23 mouse cellular contexts compared by ENCODE assay signal in the genomic region with DNA sequence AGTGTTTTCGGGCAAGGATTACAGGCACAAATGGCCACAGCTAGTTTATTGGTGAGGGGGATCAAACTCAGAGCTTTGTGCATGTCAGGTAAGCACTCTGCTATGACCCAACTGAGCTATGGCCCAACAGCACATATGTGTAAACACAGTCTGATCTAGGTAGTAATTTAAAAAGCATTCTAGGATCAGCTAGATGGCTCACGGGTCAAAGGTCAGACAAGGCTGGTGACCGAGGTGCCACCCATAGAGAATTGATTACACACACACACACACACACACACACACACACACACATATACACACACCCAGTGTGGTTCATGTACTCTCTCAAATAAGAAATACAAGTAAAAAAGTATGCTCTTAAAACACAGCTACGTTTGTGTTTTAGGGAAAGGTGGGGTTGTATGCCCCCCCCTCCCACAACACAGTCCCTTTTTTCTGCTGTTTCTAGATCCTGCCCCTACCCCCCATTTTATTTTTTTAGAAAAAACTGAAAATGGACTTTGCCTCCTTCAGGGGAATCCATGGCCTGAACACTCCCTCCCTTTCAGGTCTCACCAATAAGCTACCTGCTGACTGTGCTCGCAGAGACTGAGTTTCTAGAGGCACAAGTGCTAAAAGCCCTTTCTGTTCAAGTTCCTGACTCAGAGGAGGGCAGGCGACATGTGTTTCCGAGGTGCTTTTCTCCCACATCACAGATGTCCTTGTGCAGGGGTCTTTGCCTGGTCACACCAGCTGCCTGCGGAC.
DNase-seq lines count a peak whose midpoint lies in the region; ATAC-seq lines count a peak whose summit lies in the region.
"Had no signal": no experiment of that assay in that cellular context is flagged by ENCODE, and none has a peak within 500 bp of the region (broad histone marks: within the 10 kb centered on the region; RNA-seq: fewer than 3 reads in every experiment).

No protein-coding gene starts in this region.

- no peak overlapping the region for H3K4me3 ChIP-seq in kidney, embryonic 15.5 days (replicated peaks)
- H3K4me3 ChIP-seq in intestine, embryonic 15.5 days (replicated peaks): no peak overlapping the region
- H3K4me3 ChIP-seq in stomach, embryonic 15.5 days (replicated peaks): no peak overlapping the region
- H3K4me3 ChIP-seq in hindbrain, embryonic 14.5 days (replicated peaks; ENCODE audit: low read length): no peak overlapping the region
- H3K4me3 ChIP-seq: embryonic facial prominence, embryonic 12.5 days; heart, embryonic 12.5 days; hindbrain, embryonic 12.5 days; limb, embryonic 13.5 days had no signal

- H3K27ac ChIP-seq in kidney, embryonic 15.5 days: peak overlapping the region; percentile 41; the same call in 1 of the 2 replicates
- peak overlapping the region; percentile 70 for H3K27ac ChIP-seq in intestine, embryonic 15.5 days
- 0 out of 2 replicates have a peak overlapping the region, but pooled peaks have one; percentile 6 for H3K27ac ChIP-seq in stomach, embryonic 15.5 days
- no peak overlapping the region for H3K27ac ChIP-seq in hindbrain, embryonic 14.5 days
- H3K27ac ChIP-seq: embryonic facial prominence, embryonic 12.5 days; hindbrain, embryonic 12.5 days; limb, embryonic 13.5 days had no signal

- ATAC-seq in kidney, embryonic 15.5 days (replicated peaks; ENCODE audit: low FRiP score): no peak
- peak; percentile 79 for ATAC-seq in intestine, embryonic 15.5 days
- ATAC-seq in stomach, embryonic 15.5 days (ENCODE audit: insufficient read depth, low FRiP score, low read depth): no peak; the same call in 1 of the 2 replicates
- ATAC-seq in hindbrain, embryonic 14.5 days (ENCODE audit: low FRiP score): no peak
- ATAC-seq: forebrain, postnatal 0 days had no signal

- peaks cover 7% of the 10 kb centered on the region; the same call in 1 of the 2 replicates for H3K4me1 ChIP-seq in kidney, embryonic 15.5 days
- H3K4me1 ChIP-seq in intestine, embryonic 15.5 days (replicated peaks): 0 out of 2 replicates have a peak, but pooled peaks cover 7% of the 10 kb centered on the region
- H3K4me1 ChIP-seq in stomach, embryonic 15.5 days: 0 out of 2 replicates have a peak, but pooled peaks cover 7% of the 10 kb centered on the region
- H3K4me1 ChIP-seq in hindbrain, embryonic 14.5 days (replicated peaks; ENCODE audit: control insufficient read depth, insufficient read depth, low read length): no peaks in the 10 kb centered on the region
- H3K4me1 ChIP-seq: embryonic facial prominence, embryonic 12.5 days; hindbrain, embryonic 12.5 days; limb, embryonic 13.5 days had no signal

- no peak overlapping the region for H3K9ac ChIP-seq in kidney, embryonic 15.5 days
- no peak overlapping the region for H3K9ac ChIP-seq in intestine, embryonic 15.5 days
- no peak overlapping the region for H3K9ac ChIP-seq in stomach, embryonic 15.5 days
- H3K9ac ChIP-seq in hindbrain, embryonic 14.5 days: no peak overlapping the region
- H3K9ac ChIP-seq: embryonic facial prominence, embryonic 12.5 days; forebrain, postnatal 0 days; heart, embryonic 12.5 days; hindbrain, embryonic 12.5 days; limb, embryonic 13.5 days had no signal

- H3K36me3 ChIP-seq in kidney, embryonic 15.5 days: no peaks in the 10 kb centered on the region
- no peaks in the 10 kb centered on the region for H3K36me3 ChIP-seq in intestine, embryonic 15.5 days
- H3K36me3 ChIP-seq in stomach, embryonic 15.5 days: no peaks in the 10 kb centered on the region
- H3K36me3 ChIP-seq in hindbrain, embryonic 14.5 days (replicated peaks; ENCODE audit: control insufficient read depth, insufficient read depth): no peaks in the 10 kb centered on the region
- H3K36me3 ChIP-seq: embryonic facial prominence, embryonic 12.5 days; hindbrain, embryonic 12.5 days; limb, embryonic 13.5 days had no signal

- H3K9me3 ChIP-seq in kidney, embryonic 15.5 days (replicated peaks): no peaks in the 10 kb centered on the region
- H3K9me3 ChIP-seq in intestine, embryonic 15.5 days: no peaks in the 10 kb centered on the region
- no peaks in the 10 kb centered on the region for H3K9me3 ChIP-seq in stomach, embryonic 15.5 days
- no peaks in the 10 kb centered on the region for H3K9me3 ChIP-seq in hindbrain, embryonic 14.5 days (ENCODE audit: control insufficient read depth, low read length)
- H3K9me3 ChIP-seq: embryonic facial prominence, embryonic 12.5 days; hindbrain, embryonic 12.5 days had no signal

- 73% methylated on average over 8 of the region's 8 CpGs for WGBS in kidney, embryonic 15.5 days
- 63% methylated on average over 8 of the region's 8 CpGs for whole genome bisulfite sequencing in intestine, embryonic 15.5 days
- WGBS in stomach, embryonic 15.5 days: 64% methylated on average over 8 of the region's 8 CpGs
- WGBS in hindbrain, embryonic 14.5 days: 81% methylated on average over 8 of the region's 8 CpGs

- H3K27me3 ChIP-seq in kidney, embryonic 15.5 days: no peaks in the 10 kb centered on the region
- H3K27me3 ChIP-seq in intestine, embryonic 15.5 days (replicated peaks): no peaks in the 10 kb centered on the region
- H3K27me3 ChIP-seq in stomach, embryonic 15.5 days (replicated peaks): no peaks in the 10 kb centered on the region
- H3K27me3 ChIP-seq in hindbrain, embryonic 14.5 days (ENCODE audit: control insufficient read depth, insufficient read depth, low read length): no peaks in the 10 kb centered on the region
- H3K27me3 ChIP-seq: embryonic facial prominence, embryonic 12.5 days; heart, embryonic 12.5 days; hindbrain, embryonic 12.5 days; limb, embryonic 13.5 days had no signal

- intact Hi-C loops in heart, postnatal 36 days (cut with DNase I): no loop called here

- no peak for DNase-seq in kidney, postnatal 4 days
- DNase-seq in kidney, postnatal 25 days: peak; percentile 21 to 54
- no peak for DNase-seq in retina, postnatal 1 day
- no peak for DNase-seq in hindbrain, embryonic 14.5 days (ENCODE audit: low spot score)
- DNase-seq in heart, postnatal 36 days: no peak
- DNase-seq: cerebellum, adult 11 months; cerebellum, adult 9-11 months; forebrain, postnatal 0 days; gastrocnemius, postnatal 14 days; heart, adult 18-20 months; heart, postnatal 10 days; layer of hippocampus, postnatal 36 days; lung, postnatal 14 days; right cerebral cortex, adult 18-20 months; right cerebral cortex, postnatal 4 days had no signal

- H3K4me2 ChIP-seq in kidney, embryonic 15.5 days: no peak overlapping the region
- H3K4me2 ChIP-seq in intestine, embryonic 15.5 days (replicated peaks): no peak overlapping the region
- H3K4me2 ChIP-seq in stomach, embryonic 15.5 days: no peak overlapping the region
- H3K4me2 ChIP-seq in hindbrain, embryonic 14.5 days (replicated peaks): no peak overlapping the region
- H3K4me2 ChIP-seq: embryonic facial prominence, embryonic 12.5 days; heart, embryonic 12.5 days; hindbrain, embryonic 12.5 days; limb, embryonic 13.5 days; midbrain, embryonic 11.5 days had no signal

Comparison
In these comparisons a context has a peak if more than half of its experiments do, and no peak if none do; other contexts are left out.
1. DNase-seq: peak in kidney, postnatal 25 days (2 of 2); none in kidney, postnatal 4 days (0 of 2), retina, postnatal 1 day (single experiment), hindbrain, embryonic 14.5 days (single experiment) and heart, postnatal 36 days (0 of 2).